Mouse (Mus musculus) retina, postnatal 1 day (tissue): Measurements from ENCODE around the gene Ppp1r11.
"Not testable (repeated sequence)": the region's sequence is repeated elsewhere in the genome, so short reads cannot be mapped to it uniquely, and the experiment has no call there.

ENCODE experiments used
- DNase-seq: peaks from one replicate; pipeline ENCODE4 v3.0.0-alpha.2; 2012

The Ppp1r11 gene

GRCm38 (mm10) chr17:36950981-36951947 is at the start of gene Ppp1r11:
Gene Ppp1r11 (minus strand): TSS chr17:36951741.
- peak; percentile 99 for DNase-seq

GRCm38 (mm10) chr17:37000863-37001262 is 49.3 kb upstream of the Ppp1r11 start, which contains the start of gene Zfp57:
Gene Zfp57 (plus strand): TSS chr17:37001163.
- DNase-seq: no peak

- DNase-seq: no peak
These were observed 46.9 kb upstream of the Ppp1r11 start for GRCm38 (mm10) chr17:36998477-36998876.

- peak; percentile 88 for DNase-seq
These were observed 45.6 kb upstream of the Ppp1r11 start for GRCm38 (mm10) chr17:36997033-36997735.

- no peak for DNase-seq
These were observed 43.9 kb upstream of the Ppp1r11 start for GRCm38 (mm10) chr17:36995448-36995847.

GRCm38 (mm10) chr17:36994528-36994927 is 43.0 kb upstream of the Ppp1r11 start:
- DNase-seq: no peak

- DNase-seq: no peak
These were observed 42.3 kb upstream of the Ppp1r11 start for GRCm38 (mm10) chr17:36993770-36994325.

GRCm38 (mm10) chr17:36992336-36993104 is 41.0 kb upstream of the Ppp1r11 start:
- no peak for DNase-seq

GRCm38 (mm10) chr17:36990630-36991029 is 39.1 kb upstream of the Ppp1r11 start:
- not testable (repeated sequence) for DNase-seq

- DNase-seq: no peak
These were observed 37.9 kb upstream of the Ppp1r11 start, which contains the start of gene H2-M5 for GRCm38 (mm10) chr17:36989437-36989836. Gene H2-M5 (minus strand): TSS chr17:36989537.

- DNase-seq: no peak
These were observed 36.9 kb upstream of the Ppp1r11 start for GRCm38 (mm10) chr17:36988475-36988874.

- DNase-seq: no peak
These were observed 31.0 kb upstream of the Ppp1r11 start for GRCm38 (mm10) chr17:36982253-36983155.

GRCm38 (mm10) chr17:36981845-36982244 is 30.3 kb upstream of the Ppp1r11 start:
- peak; percentile 39 for DNase-seq

- no peak for DNase-seq
These were observed 29.8 kb upstream of the Ppp1r11 start, which contains the start of gene 2410137M14Rik for GRCm38 (mm10) chr17:36981221-36981813. Gene 2410137M14Rik (minus strand): TSS chr17:36981237.

- DNase-seq: no peak
These were observed 21.8 kb upstream of the Ppp1r11 start for GRCm38 (mm10) chr17:36973271-36973787.

- DNase-seq: no peak
These were observed 21.2 kb upstream of the Ppp1r11 start for GRCm38 (mm10) chr17:36972791-36973190.

- DNase-seq: no peak
These were observed 19.8 kb upstream of the Ppp1r11 start for GRCm38 (mm10) chr17:36971172-36971850.

- DNase-seq: no peak
These were observed 18.9 kb upstream of the Ppp1r11 start for GRCm38 (mm10) chr17:36970316-36970890.

GRCm38 (mm10) chr17:36966875-36967274 is 15.3 kb upstream of the Ppp1r11 start:
- no peak for DNase-seq

- DNase-seq: no peak
These were observed 9.6 kb upstream of the Ppp1r11 start for GRCm38 (mm10) chr17:36961125-36961524.
